Mouse (Mus musculus): Measurements from ENCODE around the gene Tmem178. TPM values are rescaled to one million over a fixed set of nuclear protein-coding genes. Genes with fewer than 3 reads are reported as not detected.
A peak's percentile ranks its signal among the peaks of the same experiment; 100 is the strongest.

Gene Tmem178
- polyA plus RNA-seq, 1 experiment from 2014 or later = 14.2 TPM

DNA sequence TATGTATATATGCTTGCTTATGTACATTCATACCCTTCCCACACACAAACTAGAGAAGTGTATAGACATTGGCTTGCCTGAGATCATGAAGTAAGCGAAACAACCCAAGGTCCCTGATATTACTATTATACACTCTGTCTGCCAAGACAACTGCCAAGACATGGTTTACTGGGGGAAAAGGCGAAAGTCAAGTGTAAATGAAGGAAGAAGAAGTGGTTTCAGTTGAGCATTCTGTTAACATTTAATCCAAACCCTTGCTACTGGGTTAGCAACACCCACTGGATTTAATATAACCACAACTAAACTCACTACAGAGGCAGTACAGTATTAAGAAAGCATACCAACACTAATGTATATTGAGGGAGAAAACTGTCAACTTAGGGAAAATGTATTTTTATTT lies 28.8 kb upstream of the Tmem178 start:
- Histone ChIP-seq H3K36me3 (ENCODE audit: control insufficient read depth, insufficient read depth, low read length) (no peaks in the 10 kb centered on the region), H3K9me3 (ENCODE audit: control insufficient read depth, low read length) (no peaks in the 10 kb centered on the region), H3K27ac (ENCODE audit: low read depth, low read length) (no peak overlapping the region), H3K4me3 (ENCODE audit: low read depth, low read length) (no peak overlapping the region), H3K27me3 (ENCODE audit: control insufficient read depth, insufficient read depth, low read length) (no peaks in the 10 kb centered on the region), H3K4me2 (no peak overlapping the region), H3K9ac (ENCODE audit: low read length) (no peak overlapping the region), H3K4me1 (ENCODE audit: control insufficient read depth, insufficient read depth, low read length) (no peaks in the 10 kb centered on the region)
- DNase-seq (ENCODE audit: low spot score, missing footprints) (peak; percentile 44), ATAC-seq (ENCODE audit: low FRiP score) (no peak)
- 92% methylated on average over 2 of the region's 2 CpGs for WGBS

DNA sequence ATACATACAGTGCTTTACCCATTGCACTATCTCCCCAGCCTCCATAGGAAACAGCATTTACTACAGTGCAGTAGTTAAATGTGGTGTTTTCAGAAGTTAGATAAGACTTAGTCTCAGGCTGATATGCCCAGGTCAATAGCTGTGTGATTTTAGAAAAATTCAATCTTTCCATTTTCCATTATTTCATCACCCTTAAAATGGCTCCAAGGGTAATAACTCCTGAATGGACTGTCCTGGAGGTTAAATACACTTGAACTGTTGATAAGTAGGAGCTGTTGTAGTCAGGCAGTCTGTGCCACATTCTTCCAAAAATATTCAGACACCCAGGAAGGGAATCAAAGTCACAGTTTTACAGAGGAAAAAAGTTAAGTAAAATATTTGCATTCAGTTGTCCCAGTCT lies 25.2 kb upstream of the Tmem178 start:
- no peak for ATAC-seq (ENCODE audit: low FRiP score)
- no peak overlapping the region for H3K4me2 ChIP-seq

GRCm38 (mm10) chr17:80921286-80922134 lies 22.9 kb upstream of the Tmem178 start:
- WGBS = 81% methylated on average over 10 of the region's 10 CpGs
- H3K27me3 ChIP-seq (ENCODE audit: control insufficient read depth, insufficient read depth, low read length) = no peaks in the 10 kb centered on the region
- no peak overlapping the region for H3K27ac ChIP-seq (ENCODE audit: low read depth, low read length)
- DNase-seq (ENCODE audit: low spot score, missing footprints) (peak; percentile 71), ATAC-seq (ENCODE audit: low FRiP score) (no peak)
- H3K4me2 ChIP-seq = no peak overlapping the region
- H3K9me3 ChIP-seq (ENCODE audit: control insufficient read depth, low read length) = no peaks in the 10 kb centered on the region
- H3K4me3 ChIP-seq (ENCODE audit: low read depth, low read length) = no peak overlapping the region
- no peaks in the 10 kb centered on the region for H3K4me1 ChIP-seq (ENCODE audit: control insufficient read depth, insufficient read depth, low read length)
- no peak overlapping the region for H3K9ac ChIP-seq (ENCODE audit: low read length)
- no peaks in the 10 kb centered on the region for H3K36me3 ChIP-seq (ENCODE audit: control insufficient read depth, insufficient read depth, low read length)

More for the DNA sequence above, 25.2 kb upstream of the Tmem178 start:
- no peaks in the 10 kb centered on the region for H3K36me3 ChIP-seq (ENCODE audit: control insufficient read depth, insufficient read depth, low read length)
- no peaks in the 10 kb centered on the region for H3K9me3 ChIP-seq (ENCODE audit: control insufficient read depth, low read length)
- H3K27me3 ChIP-seq (ENCODE audit: control insufficient read depth, insufficient read depth, low read length) = no peaks in the 10 kb centered on the region
- no peak overlapping the region for H3K27ac ChIP-seq (ENCODE audit: low read depth, low read length)
- no peak overlapping the region for H3K4me3 ChIP-seq (ENCODE audit: low read depth, low read length)
- H3K4me1 ChIP-seq (ENCODE audit: control insufficient read depth, insufficient read depth, low read length) = no peaks in the 10 kb centered on the region
- H3K9ac ChIP-seq (ENCODE audit: low read length) = no peak overlapping the region
- DNase-seq (ENCODE audit: low spot score, missing footprints) = peak; percentile 65

DNA sequence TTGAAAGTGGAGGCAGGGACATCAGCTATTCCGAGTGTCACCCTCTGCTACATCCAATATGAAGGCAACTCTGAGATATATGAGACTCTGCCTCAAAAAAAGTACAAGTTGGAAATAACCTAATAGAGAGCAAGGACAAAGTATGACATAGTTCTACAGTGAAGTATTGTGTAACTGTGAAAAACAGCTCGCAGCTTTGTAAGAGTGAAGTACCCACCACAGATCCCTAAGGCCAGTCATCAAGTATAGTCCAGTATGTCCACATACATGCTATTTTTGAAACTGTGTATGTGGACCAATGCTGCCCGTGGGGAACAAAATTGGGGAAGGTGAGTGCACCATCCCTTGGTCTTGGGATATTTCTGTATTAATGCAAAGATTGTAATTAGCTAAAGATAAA lies 18.9 kb upstream of the Tmem178 start:
- ATAC-seq (ENCODE audit: low FRiP score) (no peak), DNase-seq (ENCODE audit: low spot score, missing footprints) (no peak)
- Histone ChIP-seq H3K9me3 (ENCODE audit: control insufficient read depth, low read length) (no peaks in the 10 kb centered on the region), H3K4me2 (no peak overlapping the region), H3K4me1 (ENCODE audit: control insufficient read depth, insufficient read depth, low read length) (no peaks in the 10 kb centered on the region), H3K9ac (ENCODE audit: low read length) (no peak overlapping the region), H3K4me3 (ENCODE audit: low read depth, low read length) (no peak overlapping the region), H3K27ac (ENCODE audit: low read depth, low read length) (no peak overlapping the region), H3K27me3 (ENCODE audit: control insufficient read depth, insufficient read depth, low read length) (no peaks in the 10 kb centered on the region), H3K36me3 (ENCODE audit: control insufficient read depth, insufficient read depth, low read length) (no peaks in the 10 kb centered on the region)
- 88% methylated on average over 3 of the region's 3 CpGs for WGBS

- WGBS = 98% methylated on average over 2 of the region's 2 CpGs
- DNase-seq (ENCODE audit: low spot score, missing footprints) (no peak), ATAC-seq (ENCODE audit: low FRiP score) (no peak)
- Histone ChIP-seq H3K9me3 (ENCODE audit: control insufficient read depth, low read length) (no peaks in the 10 kb centered on the region), H3K27ac (ENCODE audit: low read depth, low read length) (no peak overlapping the region), H3K27me3 (ENCODE audit: control insufficient read depth, insufficient read depth, low read length) (no peaks in the 10 kb centered on the region), H3K4me3 (ENCODE audit: low read depth, low read length) (no peak overlapping the region), H3K9ac (ENCODE audit: low read length) (no peak overlapping the region), H3K36me3 (ENCODE audit: control insufficient read depth, insufficient read depth, low read length) (no peaks in the 10 kb centered on the region), H3K4me2 (no peak overlapping the region), H3K4me1 (ENCODE audit: control insufficient read depth, insufficient read depth, low read length) (no peaks in the 10 kb centered on the region)
Observed at GRCm38 (mm10) chr17:80927151-80927550, 17.3 kb upstream of the Tmem178 start.

DNA sequence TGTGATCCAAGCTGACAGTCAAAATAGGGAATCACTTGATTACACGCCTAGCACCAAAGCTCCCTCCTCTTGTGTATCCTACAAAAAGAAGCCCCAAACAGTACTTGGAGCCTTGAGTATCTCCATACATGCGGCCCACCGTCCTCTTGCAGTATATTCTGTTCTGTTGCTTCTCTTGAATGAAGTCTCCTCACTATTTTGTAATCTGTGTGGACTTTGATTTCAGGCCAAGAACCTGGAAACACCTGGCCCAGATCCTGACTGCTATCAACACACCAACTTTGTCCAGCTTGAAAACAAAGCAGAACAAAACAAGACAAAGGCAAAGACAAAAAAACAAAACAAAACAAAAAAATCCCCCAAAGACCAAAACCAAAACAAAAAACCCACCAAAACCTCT lies 11.7 kb upstream of the Tmem178 start:
- no peak overlapping the region for H3K4me3 ChIP-seq (ENCODE audit: low read depth, low read length)
- no peaks in the 10 kb centered on the region for H3K9me3 ChIP-seq (ENCODE audit: control insufficient read depth, low read length)
- WGBS = 87% methylated on average over 3 of the region's 3 CpGs
- H3K36me3 ChIP-seq (ENCODE audit: control insufficient read depth, insufficient read depth, low read length) = no peaks in the 10 kb centered on the region
- H3K4me1 ChIP-seq (ENCODE audit: control insufficient read depth, insufficient read depth, low read length) = no peaks in the 10 kb centered on the region
- H3K27me3 ChIP-seq (ENCODE audit: control insufficient read depth, insufficient read depth, low read length) = no peaks in the 10 kb centered on the region
- no peak overlapping the region for H3K4me2 ChIP-seq
- no peak overlapping the region for H3K9ac ChIP-seq (ENCODE audit: low read length)
- DNase-seq (ENCODE audit: low spot score, missing footprints) (no peak), ATAC-seq (ENCODE audit: low FRiP score) (no peak)
- H3K27ac ChIP-seq (ENCODE audit: low read depth, low read length) = no peak overlapping the region

GRCm38 (mm10) chr17:80933401-80934029 lies 10.9 kb upstream of the Tmem178 start:
- 83% methylated on average over 11 of the region's 11 CpGs for WGBS
- Histone ChIP-seq H3K9ac (ENCODE audit: low read length) (no peak overlapping the region), H3K4me1 (ENCODE audit: control insufficient read depth, insufficient read depth, low read length) (no peaks in the 10 kb centered on the region), H3K27me3 (ENCODE audit: control insufficient read depth, insufficient read depth, low read length) (no peaks in the 10 kb centered on the region), H3K4me3 (ENCODE audit: low read depth, low read length) (no peak overlapping the region), H3K36me3 (ENCODE audit: control insufficient read depth, insufficient read depth, low read length) (no peaks in the 10 kb centered on the region), H3K4me2 (no peak overlapping the region), H3K27ac (ENCODE audit: low read depth, low read length) (no peak overlapping the region), H3K9me3 (ENCODE audit: control insufficient read depth, low read length) (no peaks in the 10 kb centered on the region)
- no peak for ATAC-seq (ENCODE audit: low FRiP score)
- DNase-seq (ENCODE audit: low spot score, missing footprints) = peak; percentile 77

GRCm38 (mm10) chr17:80935807-80936519 lies 8.5 kb upstream of the Tmem178 start:
- Histone ChIP-seq H3K4me2 (no peak overlapping the region), H3K4me1 (ENCODE audit: control insufficient read depth, insufficient read depth, low read length) (no peaks in the 10 kb centered on the region), H3K9me3 (ENCODE audit: control insufficient read depth, low read length) (no peaks in the 10 kb centered on the region), H3K27ac (ENCODE audit: low read depth, low read length) (no peak overlapping the region), H3K27me3 (ENCODE audit: control insufficient read depth, insufficient read depth, low read length) (no peaks in the 10 kb centered on the region), H3K9ac (ENCODE audit: low read length) (no peak overlapping the region), H3K4me3 (ENCODE audit: low read depth, low read length) (no peak overlapping the region), H3K36me3 (ENCODE audit: control insufficient read depth, insufficient read depth, low read length) (no peaks in the 10 kb centered on the region)
- WGBS = 86% methylated on average over 10 of the region's 10 CpGs
- ATAC-seq (ENCODE audit: low FRiP score) (no peak), DNase-seq (ENCODE audit: low spot score, missing footprints) (peak; percentile 39)

GRCm38 (mm10) chr17:80936521-80936920 lies 7.9 kb upstream of the Tmem178 start:
- Histone ChIP-seq H3K36me3 (ENCODE audit: control insufficient read depth, insufficient read depth, low read length) (no peaks in the 10 kb centered on the region), H3K4me1 (ENCODE audit: control insufficient read depth, insufficient read depth, low read length) (no peaks in the 10 kb centered on the region), H3K27ac (ENCODE audit: low read depth, low read length) (no peak overlapping the region), H3K9ac (ENCODE audit: low read length) (no peak overlapping the region), H3K4me2 (no peak overlapping the region), H3K4me3 (ENCODE audit: low read depth, low read length) (no peak overlapping the region), H3K27me3 (ENCODE audit: control insufficient read depth, insufficient read depth, low read length) (no peaks in the 10 kb centered on the region), H3K9me3 (ENCODE audit: control insufficient read depth, low read length) (no peaks in the 10 kb centered on the region)
- 76% methylated on average over 5 of the region's 5 CpGs for WGBS
- ATAC-seq (ENCODE audit: low FRiP score) = no peak
- DNase-seq (ENCODE audit: low spot score, missing footprints) = peak; percentile 54
